Mouse (Mus musculus): ENCODE measurements at regions not wholly inside any gene's neighbourhood (a gene's known extent, or its start where the extent isn't known, plus 50 kb on each side); places are given as distances from the start of the nearest gene placed in this dataset.

- H3K4me3 ChIP-seq (ENCODE audit: insufficient read depth, low read depth, low read length): no peak overlapping the region
- WGBS: 64% methylated on average over 7 of the region's 7 CpGs
- no peak for TF ChIP-seq CTCF (conservative IDR thresholded peaks at IDR 0.05; ENCODE audit: insufficient read depth, insufficient read length, low read depth, low read length)
- no peaks in the 10 kb centered on the region for H3K27me3 ChIP-seq (replicated peaks; ENCODE audit: control insufficient read depth, insufficient read depth, low read length)
- no peak overlapping the region for H3K27ac ChIP-seq (ENCODE audit: insufficient read depth, low read depth, low read length)
- no peaks in the 10 kb centered on the region for H3K4me1 ChIP-seq (ENCODE audit: control insufficient read depth, insufficient read depth, low read length)
- DNase-seq: no peak
- H3K36me3 ChIP-seq (ENCODE audit: control insufficient read depth, insufficient read depth, low read length): no peaks in the 10 kb centered on the region
Measured at GRCm38 (mm10) chr13:60282543-60283251, 105.5 kb upstream of the Gas1 start.

GRCm38 (mm10) chr13:60286525-60287224 lies 109.5 kb upstream of the Gas1 start:
- H3K4me3 ChIP-seq (ENCODE audit: insufficient read depth, low read depth, low read length): no peak overlapping the region
- H3K36me3 ChIP-seq (ENCODE audit: control insufficient read depth, insufficient read depth, low read length): no peaks in the 10 kb centered on the region
- H3K27me3 ChIP-seq (replicated peaks; ENCODE audit: control insufficient read depth, insufficient read depth, low read length): no peaks in the 10 kb centered on the region
- no peak overlapping the region for H3K27ac ChIP-seq (ENCODE audit: insufficient read depth, low read depth, low read length)
- TF ChIP-seq CTCF (conservative IDR thresholded peaks at IDR 0.05; ENCODE audit: insufficient read depth, insufficient read length, low read depth, low read length) (no peak), POLR2A (IDR thresholded peaks at IDR 0.05; ENCODE audit: low read depth, low read length) (no peak)
- no peak for DNase-seq
- no peaks in the 10 kb centered on the region for H3K4me1 ChIP-seq (ENCODE audit: control insufficient read depth, insufficient read depth, low read length)
- 79% methylated on average over 11 of the region's 11 CpGs for WGBS

- TF ChIP-seq CTCF (conservative IDR thresholded peaks at IDR 0.05; ENCODE audit: insufficient read depth, insufficient read length, low read depth, low read length) (no peak), POLR2A (IDR thresholded peaks at IDR 0.05; ENCODE audit: low read depth, low read length) (no peak)
- H3K36me3 ChIP-seq (ENCODE audit: control insufficient read depth, insufficient read depth, low read length): no peaks in the 10 kb centered on the region
- WGBS: 75% methylated on average over 3 of the region's 3 CpGs
- no peak overlapping the region for H3K27ac ChIP-seq (ENCODE audit: insufficient read depth, low read depth, low read length)
- no peaks in the 10 kb centered on the region for H3K27me3 ChIP-seq (replicated peaks; ENCODE audit: control insufficient read depth, insufficient read depth, low read length)
- DNase-seq: no peak
- no peaks in the 10 kb centered on the region for H3K4me1 ChIP-seq (ENCODE audit: control insufficient read depth, insufficient read depth, low read length)
- no peak overlapping the region for H3K4me3 ChIP-seq (ENCODE audit: insufficient read depth, low read depth, low read length)
Measured at GRCm38 (mm10) chr13:60289650-60290049, 112.5 kb upstream of the Gas1 start.

- TF ChIP-seq CTCF (conservative IDR thresholded peaks at IDR 0.05; ENCODE audit: insufficient read depth, insufficient read length, low read depth, low read length) (no peak), POLR2A (IDR thresholded peaks at IDR 0.05; ENCODE audit: low read depth, low read length) (no peak)
- DNase-seq: no peak
- WGBS: 85% methylated on average over 4 of the region's 4 CpGs
- no peaks in the 10 kb centered on the region for H3K36me3 ChIP-seq (ENCODE audit: control insufficient read depth, insufficient read depth, low read length)
- no peak overlapping the region for H3K27ac ChIP-seq (ENCODE audit: insufficient read depth, low read depth, low read length)
- H3K4me1 ChIP-seq (ENCODE audit: control insufficient read depth, insufficient read depth, low read length): no peaks in the 10 kb centered on the region
- H3K4me3 ChIP-seq (ENCODE audit: insufficient read depth, low read depth, low read length): no peak overlapping the region
- no peaks in the 10 kb centered on the region for H3K27me3 ChIP-seq (replicated peaks; ENCODE audit: control insufficient read depth, insufficient read depth, low read length)
Measured at GRCm38 (mm10) chr13:60290820-60291219, 113.7 kb upstream of the Gas1 start.

GRCm38 (mm10) chr13:60291344-60291743 lies 114.2 kb upstream of the Gas1 start:
- no peak overlapping the region for H3K27ac ChIP-seq (ENCODE audit: insufficient read depth, low read depth, low read length)
- H3K4me1 ChIP-seq (ENCODE audit: control insufficient read depth, insufficient read depth, low read length): no peaks in the 10 kb centered on the region
- no peak overlapping the region for H3K4me3 ChIP-seq (ENCODE audit: insufficient read depth, low read depth, low read length)
- DNase-seq: no peak
- no peaks in the 10 kb centered on the region for H3K36me3 ChIP-seq (ENCODE audit: control insufficient read depth, insufficient read depth, low read length)
- no peaks in the 10 kb centered on the region for H3K27me3 ChIP-seq (replicated peaks; ENCODE audit: control insufficient read depth, insufficient read depth, low read length)
- WGBS: 87% methylated on average over 3 of the region's 3 CpGs
- TF ChIP-seq CTCF (conservative IDR thresholded peaks at IDR 0.05; ENCODE audit: insufficient read depth, insufficient read length, low read depth, low read length): no peak
- no peak for TF ChIP-seq POLR2A (IDR thresholded peaks at IDR 0.05; ENCODE audit: low read depth, low read length)

- Histone ChIP-seq H3K4me3 (ENCODE audit: insufficient read depth, low read depth, low read length) (no peak overlapping the region), H3K4me1 (ENCODE audit: control insufficient read depth, insufficient read depth, low read length) (no peaks in the 10 kb centered on the region), H3K27me3 (replicated peaks; ENCODE audit: control insufficient read depth, insufficient read depth, low read length) (no peaks in the 10 kb centered on the region), H3K36me3 (ENCODE audit: control insufficient read depth, insufficient read depth, low read length) (no peaks in the 10 kb centered on the region), H3K27ac (ENCODE audit: insufficient read depth, low read depth, low read length) (no peak overlapping the region)
- TF ChIP-seq CTCF (conservative IDR thresholded peaks at IDR 0.05; ENCODE audit: insufficient read depth, insufficient read length, low read depth, low read length): no peak
- no peak for TF ChIP-seq POLR2A (IDR thresholded peaks at IDR 0.05; ENCODE audit: low read depth, low read length)
- 63% methylated on average over 13 of the region's 13 CpGs for WGBS
- DNase-seq: no peak
Measured at GRCm38 (mm10) chr13:60296201-60296895, 119.2 kb upstream of the Gas1 start.

GRCm38 (mm10) chr13:60296896-60297275 lies 119.7 kb upstream of the Gas1 start:
- WGBS: 98% methylated on average over 6 of the region's 6 CpGs
- no peak overlapping the region for H3K4me3 ChIP-seq (ENCODE audit: insufficient read depth, low read depth, low read length)
- TF ChIP-seq POLR2A (IDR thresholded peaks at IDR 0.05; ENCODE audit: low read depth, low read length) (no peak), CTCF (conservative IDR thresholded peaks at IDR 0.05; ENCODE audit: insufficient read depth, insufficient read length, low read depth, low read length) (no peak)

More at GRCm38 (mm10) chr13:60296896-60297275, 119.7 kb upstream of the Gas1 start:
- DNase-seq: no peak
- Histone ChIP-seq H3K4me1 (ENCODE audit: control insufficient read depth, insufficient read depth, low read length) (no peaks in the 10 kb centered on the region), H3K36me3 (ENCODE audit: control insufficient read depth, insufficient read depth, low read length) (no peaks in the 10 kb centered on the region), H3K27ac (ENCODE audit: insufficient read depth, low read depth, low read length) (no peak overlapping the region), H3K27me3 (replicated peaks; ENCODE audit: control insufficient read depth, insufficient read depth, low read length) (no peaks in the 10 kb centered on the region)

Data from kidney, adult 2 months (tissue).